Mouse (Mus musculus): Measurements from ENCODE around the gene 1700069L16Rik. TPM values are rescaled to one million over a fixed set of nuclear protein-coding genes. Genes with fewer than 3 reads are reported as not detected.

1700069L16Rik gene
- polyA plus RNA-seq, 1 experiment from 2014 or later = not detected

DNA sequence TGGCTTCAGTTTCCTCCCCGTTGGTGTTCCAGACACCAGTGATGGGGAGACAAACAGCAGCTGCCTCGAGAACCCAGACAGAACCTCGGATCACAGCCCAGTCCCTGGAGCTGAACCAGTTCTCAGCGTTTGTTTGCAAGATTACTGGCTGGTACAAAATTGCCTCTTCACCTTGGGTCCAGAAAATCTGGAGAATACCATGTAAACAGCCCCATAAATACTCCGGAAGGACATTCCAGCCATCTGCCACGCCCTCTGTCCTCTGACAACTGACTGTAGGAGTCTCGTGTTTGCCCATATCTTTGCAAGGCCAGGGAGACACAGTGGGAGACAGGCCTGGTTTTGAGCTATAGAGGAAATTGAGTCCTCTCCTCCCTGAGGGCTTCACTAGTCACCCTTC, 49.7 kb downstream of the 1700069L16Rik start:
- no peak for DNase-seq
- no peak for TF ChIP-seq CTCF (IDR thresholded peaks at IDR 0.05; ENCODE audit: low read depth)
- H3K4me1 ChIP-seq (ENCODE audit: insufficient read depth) = no peaks in the 10 kb centered on the region
- no peak overlapping the region for H3K27ac ChIP-seq (ENCODE audit: low read depth)
- WGBS = 64% methylated on average over 7 of the region's 7 CpGs
- H3K36me3 ChIP-seq (ENCODE audit: insufficient read depth) = no peaks in the 10 kb centered on the region
- no peak for ATAC-seq (ENCODE audit: insufficient read depth)
- H3K9me3 ChIP-seq (ENCODE audit: low read depth, low read length) = no peaks in the 10 kb centered on the region
- no peak overlapping the region for H3K4me3 ChIP-seq (ENCODE audit: low read depth, low read length)
- H3K4me2 ChIP-seq = no peak overlapping the region
- H3K27me3 ChIP-seq (ENCODE audit: insufficient read depth, low read length) = no peaks in the 10 kb centered on the region
- H3K9ac ChIP-seq = no peak overlapping the region

DNA sequence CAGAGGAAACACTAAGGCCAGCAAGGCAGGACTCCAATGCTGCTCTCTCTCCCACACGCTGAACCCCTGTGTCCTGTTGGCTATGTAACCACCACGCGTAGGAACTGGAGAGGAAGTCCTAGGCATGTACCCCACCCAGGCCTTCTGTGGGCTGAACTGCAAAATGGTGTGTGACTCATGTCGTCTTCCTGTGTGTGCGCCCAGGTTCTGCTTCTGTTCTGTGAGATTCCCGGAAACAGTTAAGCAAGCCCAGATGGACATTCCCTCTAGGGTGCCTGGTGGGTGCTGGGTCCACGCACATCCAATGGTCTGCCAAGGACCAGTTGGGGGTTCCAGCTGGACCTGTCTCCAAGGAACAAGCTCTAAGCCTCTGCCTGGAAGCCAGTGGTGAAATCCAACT, 52.1 kb downstream of the 1700069L16Rik start:
- Histone ChIP-seq H3K9ac (no peak overlapping the region), H3K27me3 (ENCODE audit: insufficient read depth, low read length) (no peaks in the 10 kb centered on the region), H3K4me1 (ENCODE audit: insufficient read depth) (no peaks in the 10 kb centered on the region), H3K27ac (ENCODE audit: low read depth) (no peak overlapping the region), H3K4me3 (ENCODE audit: low read depth, low read length) (no peak overlapping the region), H3K4me2 (no peak overlapping the region), H3K9me3 (ENCODE audit: low read depth, low read length) (no peaks in the 10 kb centered on the region), H3K36me3 (ENCODE audit: insufficient read depth) (no peaks in the 10 kb centered on the region)
- DNase-seq = no peak
- no peak for TF ChIP-seq CTCF (IDR thresholded peaks at IDR 0.05; ENCODE audit: low read depth)
- ATAC-seq (ENCODE audit: insufficient read depth) = no peak
- WGBS = 72% methylated on average over 7 of the region's 7 CpGs

DNA sequence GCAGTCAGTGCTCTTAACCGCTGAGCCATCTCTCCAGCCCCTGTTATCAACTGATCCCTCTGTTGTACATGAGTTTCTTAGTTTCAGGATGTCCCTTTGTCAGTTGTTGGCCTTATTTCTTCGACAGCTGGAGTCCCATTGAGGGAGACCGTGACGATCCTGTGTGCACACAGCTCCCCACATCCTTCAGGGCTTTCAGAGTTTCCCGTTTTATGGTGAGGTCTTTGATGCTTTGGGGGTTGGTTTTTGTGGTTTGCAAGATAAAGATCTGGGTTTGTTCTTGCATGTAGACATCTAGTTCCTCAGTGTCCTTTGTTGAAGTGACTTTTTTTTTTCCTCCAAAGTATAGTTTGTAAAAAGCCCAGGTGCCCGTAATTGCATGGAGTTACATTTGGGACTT, 54.0 kb downstream of the 1700069L16Rik start:
- Histone ChIP-seq H3K4me3 (ENCODE audit: low read depth, low read length) (no peak overlapping the region), H3K27ac (ENCODE audit: low read depth) (no peak overlapping the region), H3K36me3 (ENCODE audit: insufficient read depth) (no peaks in the 10 kb centered on the region), H3K9ac (no peak overlapping the region), H3K4me1 (ENCODE audit: insufficient read depth) (no peaks in the 10 kb centered on the region), H3K4me2 (no peak overlapping the region), H3K27me3 (ENCODE audit: insufficient read depth, low read length) (no peaks in the 10 kb centered on the region), H3K9me3 (ENCODE audit: low read depth, low read length) (no peaks in the 10 kb centered on the region)
- DNase-seq (no peak), ATAC-seq (ENCODE audit: insufficient read depth) (no peak)
- TF ChIP-seq CTCF (IDR thresholded peaks at IDR 0.05; ENCODE audit: low read depth) = no peak
- WGBS = 76% methylated on average over 6 of the region's 6 CpGs

DNA sequence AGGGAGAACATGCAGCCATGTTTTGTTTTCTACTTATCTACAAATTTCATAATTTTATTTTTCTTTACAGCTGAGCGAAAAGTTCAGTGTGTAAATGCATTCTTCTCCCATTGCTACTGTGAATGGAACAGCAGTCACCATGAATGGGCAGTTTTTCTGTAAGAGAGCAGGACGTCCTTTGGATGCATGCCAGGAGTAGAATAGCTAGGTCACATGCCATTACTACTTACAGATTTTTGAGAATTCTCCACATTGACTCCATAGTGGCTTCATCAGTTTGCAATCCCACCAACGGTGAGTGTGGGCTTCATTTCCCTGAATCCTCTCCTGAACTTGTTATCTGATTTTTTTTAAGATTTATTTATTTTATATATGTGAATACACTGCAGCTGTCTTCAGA, 54.5 kb downstream of the 1700069L16Rik start:
- no peak for TF ChIP-seq CTCF (IDR thresholded peaks at IDR 0.05; ENCODE audit: low read depth)

DNA sequence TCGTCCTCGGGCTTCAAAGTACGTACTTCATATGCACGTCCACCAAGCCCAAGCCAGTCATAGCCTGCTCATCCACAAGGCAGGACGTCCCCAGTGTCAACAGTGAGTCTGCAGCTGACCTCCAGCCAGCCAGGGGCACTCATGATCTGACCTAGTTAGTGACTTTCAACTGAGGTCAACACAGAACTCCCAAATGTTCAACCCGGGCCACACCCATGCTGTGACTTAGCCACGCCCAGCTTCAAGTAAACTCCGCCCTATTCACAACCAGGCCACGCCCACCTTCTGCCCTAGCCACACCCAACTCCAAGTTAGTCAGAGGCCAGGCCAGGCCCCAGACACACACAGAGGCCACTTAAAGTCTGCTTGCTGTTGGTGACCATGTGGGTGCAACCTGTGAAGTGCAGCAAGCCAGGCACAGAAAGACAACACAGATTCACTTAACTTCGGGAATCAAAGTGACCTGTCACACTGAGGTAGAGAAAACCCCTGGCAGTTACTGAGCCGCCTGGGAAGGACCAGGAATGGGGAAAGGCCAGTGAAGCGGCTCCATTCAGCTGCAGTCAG, 59.9 kb downstream of the 1700069L16Rik start:
- Histone ChIP-seq H3K27ac (ENCODE audit: low read depth) (no peak overlapping the region), H3K4me1 (ENCODE audit: insufficient read depth) (no peaks in the 10 kb centered on the region), H3K4me2 (no peak overlapping the region), H3K9ac (no peak overlapping the region), H3K27me3 (ENCODE audit: insufficient read depth, low read length) (no peaks in the 10 kb centered on the region), H3K4me3 (ENCODE audit: low read depth, low read length) (no peak overlapping the region), H3K9me3 (ENCODE audit: low read depth, low read length) (no peaks in the 10 kb centered on the region), H3K36me3 (ENCODE audit: insufficient read depth) (no peaks in the 10 kb centered on the region)
- 66% methylated on average over 12 of the region's 12 CpGs for WGBS
- ATAC-seq (ENCODE audit: insufficient read depth) = no peak
- TF ChIP-seq CTCF (IDR thresholded peaks at IDR 0.05; ENCODE audit: low read depth) = no peak
- DNase-seq = no peak

More for the DNA sequence above, 54.5 kb downstream of the 1700069L16Rik start:
- Histone ChIP-seq H3K4me3 (ENCODE audit: low read depth, low read length) (no peak overlapping the region), H3K36me3 (ENCODE audit: insufficient read depth) (no peaks in the 10 kb centered on the region), H3K9ac (no peak overlapping the region), H3K4me2 (no peak overlapping the region), H3K27me3 (ENCODE audit: insufficient read depth, low read length) (no peaks in the 10 kb centered on the region), H3K27ac (ENCODE audit: low read depth) (no peak overlapping the region), H3K9me3 (ENCODE audit: low read depth, low read length) (no peaks in the 10 kb centered on the region), H3K4me1 (ENCODE audit: insufficient read depth) (no peaks in the 10 kb centered on the region)
- DNase-seq = peak; percentile 57
- no peak for ATAC-seq (ENCODE audit: insufficient read depth)
- WGBS = 53% methylated on average over 3 of the region's 3 CpGs

DNA sequence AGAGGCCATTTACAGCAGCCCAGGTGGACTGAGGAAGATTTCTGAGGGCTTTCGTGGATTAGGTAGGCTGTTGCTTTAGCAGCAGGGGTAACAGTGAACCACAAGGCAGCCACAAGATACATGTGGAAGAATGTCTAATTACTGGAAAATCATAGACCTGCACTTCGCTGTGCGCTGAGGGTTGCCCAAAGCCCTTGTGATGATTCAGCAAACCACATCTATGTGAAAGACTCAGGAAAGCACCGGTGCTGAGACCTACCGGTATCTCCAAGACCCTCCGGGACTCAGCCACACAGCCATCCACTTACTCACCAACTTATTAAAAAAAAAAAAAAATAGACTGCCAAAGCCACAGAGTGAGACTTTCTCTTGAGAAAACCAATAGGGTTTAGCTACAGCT, 60.4 kb downstream of the 1700069L16Rik start:
- WGBS = 88% methylated on average over 6 of the region's 6 CpGs

DNA sequence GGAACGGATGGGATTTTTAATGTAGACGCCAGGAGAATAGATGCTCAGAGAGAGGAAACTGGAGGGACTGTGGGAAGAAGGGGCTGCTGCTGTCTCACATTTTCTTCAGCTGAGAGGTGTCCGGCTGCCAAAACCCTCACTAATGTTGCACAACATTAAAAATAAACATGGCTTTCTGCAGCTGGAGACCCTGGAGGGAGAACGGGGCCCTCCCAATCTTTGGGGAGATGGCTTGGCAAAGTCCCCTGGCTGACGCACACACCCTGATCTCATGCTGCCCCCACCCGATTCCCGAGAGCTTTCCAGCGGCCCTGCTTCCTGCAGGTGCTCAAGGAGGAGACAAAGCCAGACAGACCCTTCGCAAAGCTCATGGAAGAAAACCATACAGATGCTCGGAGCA, 63.7 kb downstream of the 1700069L16Rik start:
- no peaks in the 10 kb centered on the region for H3K4me1 ChIP-seq (ENCODE audit: insufficient read depth)

More for the DNA sequence above, 60.4 kb downstream of the 1700069L16Rik start:
- no peak overlapping the region for H3K4me3 ChIP-seq (ENCODE audit: low read depth, low read length)
- no peak for TF ChIP-seq CTCF (IDR thresholded peaks at IDR 0.05; ENCODE audit: low read depth)
- H3K36me3 ChIP-seq (ENCODE audit: insufficient read depth) = no peaks in the 10 kb centered on the region
- no peaks in the 10 kb centered on the region for H3K4me1 ChIP-seq (ENCODE audit: insufficient read depth)
- H3K9me3 ChIP-seq (ENCODE audit: low read depth, low read length) = no peaks in the 10 kb centered on the region
- DNase-seq (no peak), ATAC-seq (ENCODE audit: insufficient read depth) (no peak)
- H3K4me2 ChIP-seq = no peak overlapping the region
- H3K27ac ChIP-seq (ENCODE audit: low read depth) = no peak overlapping the region
- no peaks in the 10 kb centered on the region for H3K27me3 ChIP-seq (ENCODE audit: insufficient read depth, low read length)
- H3K9ac ChIP-seq = no peak overlapping the region

More for the DNA sequence above, 63.7 kb downstream of the 1700069L16Rik start:
- Histone ChIP-seq H3K4me3 (ENCODE audit: low read depth, low read length) (no peak overlapping the region), H3K27ac (ENCODE audit: low read depth) (no peak overlapping the region), H3K9ac (no peak overlapping the region), H3K27me3 (ENCODE audit: insufficient read depth, low read length) (no peaks in the 10 kb centered on the region), H3K4me2 (no peak overlapping the region), H3K9me3 (ENCODE audit: low read depth, low read length) (no peaks in the 10 kb centered on the region), H3K36me3 (ENCODE audit: insufficient read depth) (no peaks in the 10 kb centered on the region)
- ATAC-seq (ENCODE audit: insufficient read depth) (peak; percentile 77), DNase-seq (peak; percentile 86)
- peak; percentile 12; the same call in 1 of the 2 replicates for TF ChIP-seq CTCF (IDR thresholded peaks at IDR 0.05; ENCODE audit: low read depth)
- WGBS = 38% methylated on average over 10 of the region's 10 CpGs
